Mouse (Mus musculus) limb, embryonic 10.5 days (tissue): Measurements from ENCODE around the gene Aff1. TPM values are rescaled to one million over a fixed set of nuclear protein-coding genes. Genes with fewer than 3 reads are reported as not detected.

Experiments used
- DNase-seq: peaks from one replicate; pipeline ENCODE4 v3.0.0-alpha.2; 2017; ENCODE audit warnings: low spot score
- H3K27ac ChIP-seq: fragments of 300-500 bp; sonication (generic); 2 replicates; pipeline ENCODE4 v1.5.1; 2016; ENCODE audit warnings: mild to moderate bottlenecking
- H3K27me3 ChIP-seq: fragments of 300-500 bp; sonication (generic); 2 replicates; pipeline ENCODE4 v1.6.1; 2016; ENCODE audit warnings: low read depth, mild to moderate bottlenecking; ENCODE audit not compliant: poor library complexity, severe bottlenecking
- H3K36me3 ChIP-seq: fragments of 300-500 bp; sonication (generic); 2 replicates; pipeline ENCODE4 v1.6.1; 2016; ENCODE audit warnings: mild to moderate bottlenecking, moderate library complexity
- H3K4me1 ChIP-seq: fragments of 300-500 bp; sonication (generic); 2 replicates; pipeline ENCODE4 v1.6.1; 2016
- H3K4me3 ChIP-seq: fragments of 300-500 bp; sonication (generic); 2 replicates; pipeline ENCODE4 v1.5.1; 2016; ENCODE audit warnings: mild to moderate bottlenecking, moderate library complexity
- H3K9me3 ChIP-seq: fragments of 300-500 bp; sonication (generic); replicated peaks from 2 replicates; pipeline ENCODE4 v1.6.1; 2016; ENCODE audit warnings: mild to moderate bottlenecking
- WGBS: fragments of 180-500 bp; shearing (Covaris S2); methylation state at CpG from one replicate; pipeline ENCODE4 v1.1.7; 2016; 5-methylcytosine and 5-hydroxymethylcytosine counted together
- polyA plus RNA-seq: library from polyadenylated mRNA; unstranded; fragments of >200 nt; fragmentation: Nextera tagmentation; extraction: Ambion mirVana; gene quantifications from 2 replicates; pipeline ENCODE4 v1.2.1, GENCODE M21; 2016

The Aff1 gene
- polyA plus RNA-seq, 1 experiment from 2014 or later: 4.6 TPM

- Histone ChIP-seq H3K4me3 (no peak overlapping the region), H3K9me3 (no peaks in the 10 kb centered on the region), H3K36me3 (peaks cover 24% of the 10 kb centered on the region), H3K27me3 (no peaks in the 10 kb centered on the region), H3K27ac (no peak overlapping the region), H3K4me1 (peaks cover 5% of the 10 kb centered on the region; the same call in 1 of the 2 replicates)
- DNase-seq: no peak
- WGBS: 87% methylated on average over 17 of the region's 17 CpGs
These were observed 162.1 kb downstream of the Aff1 start for GRCm38 (mm10) chr5:103854041-103854806.

- Histone ChIP-seq H3K27ac (no peak overlapping the region), H3K4me1 (no peaks in the 10 kb centered on the region; the same call in 1 of the 2 replicates), H3K36me3 (peaks cover 19% of the 10 kb centered on the region), H3K4me3 (no peak overlapping the region), H3K9me3 (no peaks in the 10 kb centered on the region), H3K27me3 (no peaks in the 10 kb centered on the region)
- DNase-seq: no peak
- 90% methylated on average over 5 of the region's 5 CpGs for WGBS
These were observed 162.6 kb downstream of the Aff1 start for GRCm38 (mm10) chr5:103854807-103855194.

DNA sequence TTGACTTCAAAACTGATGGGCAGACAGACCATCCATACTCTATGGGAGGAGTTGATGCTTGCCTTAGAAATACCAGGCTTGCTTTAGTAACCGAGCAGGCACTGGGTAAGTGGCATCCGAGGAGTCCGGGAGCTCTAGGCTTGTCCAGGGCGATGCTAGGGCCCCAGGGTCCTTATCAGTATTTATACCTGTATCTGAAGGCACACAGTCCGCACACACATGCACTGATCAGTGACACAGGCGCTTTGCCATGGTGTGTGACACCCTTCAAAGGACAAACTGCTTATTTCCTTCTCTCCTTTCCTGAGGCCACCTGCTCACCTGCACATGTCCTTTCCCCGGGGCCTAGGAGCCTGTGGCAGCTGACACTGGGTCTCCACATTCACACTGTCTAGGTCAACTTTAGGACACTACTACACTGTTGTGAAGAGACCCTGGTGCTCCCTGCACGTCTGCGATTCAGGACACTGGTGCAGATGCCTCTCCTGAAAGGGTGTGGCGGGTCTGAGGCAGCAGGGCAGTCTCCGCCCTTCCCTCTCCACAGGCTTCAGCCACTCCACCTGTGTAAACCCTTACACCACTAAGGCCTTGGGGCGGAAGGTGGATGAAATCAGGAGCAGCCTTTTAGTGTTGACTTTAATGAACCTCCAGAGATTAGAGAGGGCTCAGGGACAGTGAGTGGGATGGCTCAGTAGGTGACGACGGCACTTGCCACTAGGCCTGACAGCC is 163.5 kb downstream of the Aff1 start:
- 80% methylated on average over 14 of the region's 14 CpGs for WGBS
- Histone ChIP-seq H3K9me3 (no peaks in the 10 kb centered on the region), H3K4me1 (no peaks in the 10 kb centered on the region), H3K27me3 (no peaks in the 10 kb centered on the region), H3K27ac (no peak overlapping the region), H3K4me3 (no peak overlapping the region), H3K36me3 (peaks cover 12% of the 10 kb centered on the region)
- no peak for DNase-seq

DNA sequence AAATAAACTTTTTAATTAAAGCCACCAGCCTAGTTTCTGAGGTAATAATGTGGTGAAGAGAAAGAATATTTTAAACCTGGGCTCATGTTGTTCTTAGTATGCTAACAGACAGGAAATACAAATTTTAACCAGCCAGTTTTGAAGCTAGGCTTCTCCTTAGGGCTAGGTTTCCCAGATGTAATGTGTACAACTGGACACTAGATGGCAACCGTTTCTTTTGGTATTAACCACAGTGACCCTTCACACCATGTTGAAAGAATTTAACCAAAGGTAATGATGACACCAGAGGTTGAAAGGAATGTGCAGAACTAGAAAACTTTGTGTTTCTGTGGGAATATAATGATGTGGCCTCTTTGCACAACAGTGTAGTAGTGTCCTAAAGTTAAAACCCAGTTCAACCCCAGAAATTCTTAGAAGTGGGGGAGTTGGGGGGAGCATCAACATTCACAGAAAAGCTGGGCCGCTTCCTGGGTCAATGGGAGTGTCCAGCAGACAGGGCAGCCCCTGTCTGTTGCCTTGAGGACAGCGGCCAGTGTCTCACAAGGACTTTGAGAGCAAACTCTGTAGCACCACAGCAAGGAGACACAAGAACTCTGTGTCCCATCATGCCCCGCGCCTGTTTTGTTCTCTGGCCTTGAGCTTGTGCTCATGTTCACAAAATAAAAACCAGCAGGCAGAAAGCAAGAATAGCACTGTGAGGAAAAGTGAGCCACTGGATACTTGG is 164.3 kb downstream of the Aff1 start:
- 64% methylated on average over 5 of the region's 5 CpGs for WGBS
- Histone ChIP-seq H3K4me3 (no peak overlapping the region), H3K36me3 (peaks cover 5% of the 10 kb centered on the region), H3K27me3 (no peaks in the 10 kb centered on the region), H3K27ac (no peak overlapping the region), H3K9me3 (no peaks in the 10 kb centered on the region), H3K4me1 (no peaks in the 10 kb centered on the region)
- no peak for DNase-seq

DNA sequence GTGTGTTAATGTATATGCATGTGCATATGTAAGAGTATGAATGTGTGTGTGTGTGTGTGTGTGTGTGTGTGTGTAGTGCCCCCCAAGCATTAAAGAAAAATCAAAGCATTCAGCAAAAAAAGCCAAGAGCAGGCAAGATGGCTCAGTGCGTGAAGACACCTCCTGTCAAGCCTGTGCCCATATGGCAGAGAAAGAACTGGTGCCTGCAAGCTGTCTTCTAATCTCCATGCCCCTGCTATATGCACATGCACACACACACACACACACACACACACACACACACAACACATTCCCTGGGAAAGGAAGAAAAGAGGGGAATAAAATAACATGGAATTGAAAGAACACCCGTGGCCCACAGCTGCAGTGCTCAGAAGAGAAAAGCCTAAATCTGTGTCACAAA is 165.0 kb downstream of the Aff1 start:
- no peaks in the 10 kb centered on the region for H3K4me1 ChIP-seq
- no peak overlapping the region for H3K27ac ChIP-seq
- no peaks in the 10 kb centered on the region for H3K27me3 ChIP-seq
- H3K4me3 ChIP-seq: no peak overlapping the region
- 92% methylated on average over 2 of the region's 2 CpGs for WGBS
- no peak for DNase-seq
- H3K36me3 ChIP-seq: no peaks in the 10 kb centered on the region
- H3K9me3 ChIP-seq: no peaks in the 10 kb centered on the region

DNA sequence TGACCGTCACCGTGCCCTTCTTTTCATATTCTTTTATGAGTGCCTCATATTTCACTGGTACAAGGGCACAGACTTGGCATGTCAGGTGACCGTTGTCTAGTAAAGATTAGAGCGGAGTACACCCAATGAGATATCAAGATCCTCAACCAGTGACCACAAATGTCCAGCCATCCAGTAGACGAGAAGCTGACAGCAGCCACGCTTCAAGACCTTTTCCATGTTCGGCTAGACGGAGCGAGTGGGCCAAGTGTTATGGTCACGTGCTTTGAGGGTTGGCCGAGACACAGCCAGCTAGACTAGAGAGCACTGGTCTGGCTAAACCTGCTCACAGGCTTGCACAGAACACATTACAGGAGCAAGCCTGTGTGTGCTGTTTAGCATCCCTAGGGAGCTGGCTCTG is 168.4 kb downstream of the Aff1 start:
- WGBS: 95% methylated on average over 11 of the region's 11 CpGs
- peaks cover 4% of the 10 kb centered on the region; the same call in 1 of the 2 replicates for H3K36me3 ChIP-seq
- H3K4me1 ChIP-seq: peaks cover 4% of the 10 kb centered on the region; the same call in 1 of the 2 replicates
- no peaks in the 10 kb centered on the region for H3K9me3 ChIP-seq
- H3K27ac ChIP-seq: no peak overlapping the region
- no peak for DNase-seq
- no peaks in the 10 kb centered on the region for H3K27me3 ChIP-seq
- H3K4me3 ChIP-seq: no peak overlapping the region

- no peaks in the 10 kb centered on the region for H3K27me3 ChIP-seq
- no peak for DNase-seq
- peaks cover 10% of the 10 kb centered on the region; the same call in 1 of the 2 replicates for H3K4me1 ChIP-seq
- no peak overlapping the region for H3K27ac ChIP-seq
- no peaks in the 10 kb centered on the region for H3K9me3 ChIP-seq
- H3K4me3 ChIP-seq: no peak overlapping the region
- peaks cover 4% of the 10 kb centered on the region; the same call in 1 of the 2 replicates for H3K36me3 ChIP-seq
- 90% methylated on average over 4 of the region's 4 CpGs for WGBS
These were observed 171.6 kb downstream of the Aff1 start for GRCm38 (mm10) chr5:103863759-103864158.

- H3K36me3 ChIP-seq: no peaks in the 10 kb centered on the region
- no peak overlapping the region for H3K4me3 ChIP-seq
- H3K9me3 ChIP-seq: no peaks in the 10 kb centered on the region
- 51% methylated on average over 15 of the region's 15 CpGs for WGBS
- DNase-seq: no peak
- H3K4me1 ChIP-seq: peaks cover 17% of the 10 kb centered on the region
- no peak overlapping the region; the same call in 1 of the 2 replicates for H3K27ac ChIP-seq
- H3K27me3 ChIP-seq: no peaks in the 10 kb centered on the region
These were observed 197.6 kb downstream of the Aff1 start for GRCm38 (mm10) chr5:103889766-103890165.

GRCm38 (mm10) chr5:103898310-103898709 is 206.1 kb downstream of the Aff1 start:
- no peaks in the 10 kb centered on the region for H3K9me3 ChIP-seq
- no peak for DNase-seq
- H3K4me1 ChIP-seq: peaks cover 4% of the 10 kb centered on the region; the same call in 1 of the 2 replicates
- 41% methylated on average over 1 of the region's 1 CpGs for WGBS
- H3K36me3 ChIP-seq: no peaks in the 10 kb centered on the region
- no peak overlapping the region for H3K4me3 ChIP-seq
- no peaks in the 10 kb centered on the region for H3K27me3 ChIP-seq
- no peak overlapping the region for H3K27ac ChIP-seq

Other genes starting within 250 kb of the Aff1 start
- not detected in 2 replicates for gene Slc10a6, start 63.0 kb upstream of the Aff1 start, polyA plus RNA-seq
- 0.16 and 0.20 TPM in 2 replicates for gene 1700016H13Rik, start 36.4 kb upstream of the Aff1 start, polyA plus RNA-seq
- 7.3 and 9.7 TPM in 2 replicates for gene Klhl8, start 218.9 kb downstream of the Aff1 start, polyA plus RNA-seq